Mouse (Mus musculus) MEL (cell line): Measurements from ENCODE around the gene Kcnt2. TPM values are rescaled to one million over a fixed set of nuclear protein-coding genes. Genes with fewer than 3 reads are reported as not detected.

Experiments used
- DNase-seq: peaks from one replicate; pipeline ENCODE4 v3.0.0; 2011; ENCODE audit warnings: low read depth, low spot score
- H3K27ac ChIP-seq: 2 replicates; pipeline ENCODE4 v1.5.1; 2012; ENCODE audit warnings: low read depth, mild to moderate bottlenecking, control low read depth, low read length, moderate library complexity; ENCODE audit not compliant: control insufficient read depth
- H3K27me3 ChIP-seq, 2 experiments: fragments of 150-350 bp in 1 of 2; sonication (generic) in 1 of 2; 2 replicates each; pipeline ENCODE4 v1.6.1; 2012; ENCODE audit warnings: low read length in 2 of 2, mild to moderate bottlenecking in 2 of 2, improper control_type of control experiment in 1 of 2, moderate library complexity in 1 of 2; ENCODE audit not compliant: insufficient read depth in 2 of 2, control insufficient read depth in 1 of 2
- H3K36me3 ChIP-seq, 2 experiments: 2 replicates each; pipeline ENCODE4 v1.6.1; 2012 to 2014; ENCODE audit warnings: low read length in 2 of 2, improper control_type of control experiment in 1 of 2, inconsistent platforms in 1 of 2, mild to moderate bottlenecking in 1 of 2; ENCODE audit not compliant: insufficient read depth in 2 of 2, control insufficient read depth in 1 of 2
- H3K4me1 ChIP-seq, 2 experiments: fragments of 150-350 bp in 1 of 2; sonication (generic) in 1 of 2; 2 replicates each; pipeline ENCODE4 v1.6.1; 2012; ENCODE audit warnings: low read length in 2 of 2, improper control_type of control experiment in 1 of 2, mild to moderate bottlenecking in 1 of 2; ENCODE audit not compliant: insufficient read depth in 2 of 2, control insufficient read depth in 1 of 2
- H3K4me3 ChIP-seq, 2 experiments: fragments of 150-350 bp in 1 of 2; sonication (generic) in 1 of 2; 2 replicates each; pipeline ENCODE4 v1.5.1; 2012; ENCODE audit warnings: low read depth in 2 of 2, low read length in 2 of 2, mild to moderate bottlenecking in 2 of 2, moderate library complexity in 2 of 2, control low read depth in 1 of 2, improper control_type of control experiment in 1 of 2; ENCODE audit not compliant: control insufficient read depth in 1 of 2, insufficient read depth in 1 of 2
- H3K79me2 ChIP-seq: 2 replicates; pipeline ENCODE4 v1.6.1; 2012; ENCODE audit warnings: mild to moderate bottlenecking, low read length, moderate library complexity; ENCODE audit not compliant: control insufficient read depth, poor library complexity, insufficient read depth
- H3K9ac ChIP-seq: 2 replicates; pipeline ENCODE4 v1.6.1; 2012; ENCODE audit warnings: low read depth, mild to moderate bottlenecking, control low read depth, low read length, moderate library complexity; ENCODE audit not compliant: control insufficient read depth, poor library complexity, severe bottlenecking
- H3K9me3 ChIP-seq: fragments of 150-350 bp; sonication (generic); replicated peaks from 2 replicates; pipeline ENCODE4 v1.6.1; 2012; ENCODE audit warnings: mild to moderate bottlenecking, low read length, improper control_type of control experiment, moderate library complexity; ENCODE audit not compliant: insufficient read depth
- CTCF ChIP-seq, 3 experiments: IDR thresholded peaks in 2 of 3; conservative IDR thresholded peaks in 1 of 3; 2 replicates each; pipeline ENCODE4 v1.5.1; 2011 to 2012; ENCODE audit warnings: low read length in 3 of 3, low read depth in 2 of 3, mild to moderate bottlenecking in 2 of 3, improper control_type of control experiment in 1 of 3, inconsistent platforms in 1 of 3, mixed read lengths in 1 of 3, moderate library complexity in 1 of 3; ENCODE audit not compliant: control insufficient read depth in 1 of 3, insufficient read depth in 1 of 3, poor library complexity in 1 of 3, severe bottlenecking in 1 of 3
- ETS1 ChIP-seq: IDR thresholded peaks from 2 replicates; pipeline ENCODE4 v1.6.1; 2012; ENCODE audit warnings: low read depth, mild to moderate bottlenecking, inconsistent platforms, low read length, improper control_type of control experiment, moderate library complexity
- GATA1 ChIP-seq: IDR thresholded peaks from 2 replicates; pipeline ENCODE4 v1.6.1; 2011; ENCODE audit warnings: low read depth, low read length, improper control_type of control experiment
- HCFC1 ChIP-seq: IDR thresholded peaks from 2 replicates; pipeline ENCODE4 v1.6.1; 2012; ENCODE audit warnings: low read depth, mild to moderate bottlenecking, inconsistent platforms, low read length, improper control_type of control experiment, moderate library complexity
- MYC ChIP-seq: IDR thresholded peaks from 2 replicates; pipeline ENCODE4 v1.6.1; 2011; ENCODE audit warnings: low read depth, mild to moderate bottlenecking, low read length, improper control_type of control experiment, moderate library complexity
- NELFE ChIP-seq: IDR thresholded peaks from 2 replicates; pipeline ENCODE4 v1.6.1; 2011; ENCODE audit warnings: low read depth, low read length, improper control_type of control experiment
- NRF1 ChIP-seq: IDR thresholded peaks from 2 replicates; pipeline ENCODE4 v1.6.1; 2014; ENCODE audit warnings: low read depth, mild to moderate bottlenecking, inconsistent platforms, low read length, improper control_type of control experiment, moderate library complexity; ENCODE audit not compliant: poor library complexity, insufficient read depth, severe bottlenecking
- POLR2A ChIP-seq, 2 experiments: IDR thresholded peaks; 2 replicates each; pipeline ENCODE4 v1.6.1; 2011 to 2012; ENCODE audit warnings: low read length in 2 of 2, mild to moderate bottlenecking in 2 of 2, control low read depth in 1 of 2, improper control_type of control experiment in 1 of 2, low read depth in 1 of 2, moderate library complexity in 1 of 2; ENCODE audit not compliant: control insufficient read depth in 1 of 2, insufficient read depth in 1 of 2, poor library complexity in 1 of 2
- RAD21 ChIP-seq: IDR thresholded peaks from 2 replicates; pipeline ENCODE4 v1.6.1; 2011; ENCODE audit warnings: mild to moderate bottlenecking, low read depth, low read length, improper control_type of control experiment
- SMC3 ChIP-seq: IDR thresholded peaks from 2 replicates; pipeline ENCODE4 v1.6.1; 2011; ENCODE audit warnings: low read depth, low read length, improper control_type of control experiment
- TBP ChIP-seq: IDR thresholded peaks from 2 replicates; pipeline ENCODE4 v1.8.0; 2011; ENCODE audit warnings: low read depth, low read length, improper control_type of control experiment
- USF1 ChIP-seq: IDR thresholded peaks from 2 replicates; pipeline ENCODE4 v1.6.1; 2014; ENCODE audit warnings: low read depth, mild to moderate bottlenecking, inconsistent platforms, low read length, improper control_type of control experiment, moderate library complexity
- USF2 ChIP-seq, 2 experiments: IDR thresholded peaks; 2 replicates each; pipeline ENCODE4 v1.6.1; 2011 to 2012; ENCODE audit warnings: improper control_type of control experiment in 2 of 2, low read length in 2 of 2, borderline replicate concordance in 1 of 2, inconsistent platforms in 1 of 2, low read depth in 1 of 2, mild to moderate bottlenecking in 1 of 2; ENCODE audit not compliant: insufficient read depth in 1 of 2
- ZC3H11A ChIP-seq: IDR thresholded peaks from 2 replicates; pipeline ENCODE4 v1.6.1; 2012; ENCODE audit warnings: low read depth, mild to moderate bottlenecking, inconsistent platforms, low read length, improper control_type of control experiment
- ZMIZ1 ChIP-seq: IDR thresholded peaks from 2 replicates; pipeline ENCODE4 v1.6.1; 2012; ENCODE audit warnings: low read depth, mild to moderate bottlenecking, inconsistent platforms, low read length, improper control_type of control experiment, moderate library complexity
- polyA plus RNA-seq, 2 experiments: library from polyadenylated mRNA; stranded (reverse) in 1 of 2; unstranded in 1 of 2; fragments of >175 nt in 1 of 2; fragments of >200 nt in 1 of 2; gene quantifications; 2 replicates each; pipeline versions ENCODE4 v1.2.1 to v1.2.4; 2012; ENCODE audit warnings: low replicate concordance in 2 of 2, low read depth in 1 of 2; ENCODE audit not compliant: insufficient read length in 2 of 2, insufficient read depth in 1 of 2, missing spikeins in 1 of 2
- total RNA-seq: library from RNA; depleted of rRNA; stranded (reverse); fragments of 300-350 nt; gene quantifications from 2 replicates; pipeline ENCODE4 v1.2.3, GENCODE M21; 2012; rRNA removed

Kcnt2 gene
- total and polyA plus RNA-seq, 3 experiments: not detected

- no peak for DNase-seq
- Histone ChIP-seq H3K79me2 (no peaks in the 10 kb centered on the region), H3K27ac (no peak overlapping the region), H3K9me3 (no peaks in the 10 kb centered on the region), H3K27me3 (no peaks in the 10 kb centered on the region), H3K36me3 (no peaks in the 10 kb centered on the region), H3K4me3 (no peak overlapping the region), H3K9ac (no peak overlapping the region), H3K4me1 (no peaks in the 10 kb centered on the region; a peak in 1 of 4 replicates)
- TF ChIP-seq CTCF (IDR thresholded peaks at IDR 0.05 in 2 of 3, conservative IDR thresholded peaks at IDR 0.05 in 1 of 3; ENCODE audit: control insufficient read depth in 1 of 3, insufficient read depth in 1 of 3, low read depth in 2 of 3, low read length in 3 of 3, poor library complexity in 1 of 3, severe bottlenecking in 1 of 3) (no peak), ZC3H11A (no peak), GATA1 (no peak), POLR2A (IDR thresholded peaks at IDR 0.05; ENCODE audit: control insufficient read depth in 1 of 2, insufficient read depth in 1 of 2, low read depth in 1 of 2, low read length in 2 of 2, poor library complexity in 1 of 2) (no peak), USF2 (IDR thresholded peaks at IDR 0.05; ENCODE audit: borderline replicate concordance in 1 of 2, insufficient read depth in 1 of 2, low read depth in 1 of 2, low read length in 2 of 2) (no peak), NELFE (no peak), SMC3 (no peak), TBP (no peak), NRF1 (no peak), RAD21 (no peak), ZMIZ1 (no peak), ETS1 (no peak), HCFC1 (no peak), MYC (no peak)
Observed at GRCm38 (mm10) chr1:140660751-140661403, 414.9 kb downstream of the Kcnt2 start.

- Histone ChIP-seq H3K9me3 (no peaks in the 10 kb centered on the region), H3K9ac (no peak overlapping the region), H3K79me2 (no peaks in the 10 kb centered on the region), H3K27me3 (no peaks in the 10 kb centered on the region), H3K4me1 (no peaks in the 10 kb centered on the region; a peak in 1 of 4 replicates), H3K27ac (no peak overlapping the region), H3K36me3 (no peaks in the 10 kb centered on the region), H3K4me3 (no peak overlapping the region)
- peak; percentile 16 to 83 (median 45); a peak in 4 of 6 replicates for TF ChIP-seq CTCF (IDR thresholded peaks at IDR 0.05 in 2 of 3, conservative IDR thresholded peaks at IDR 0.05 in 1 of 3; ENCODE audit: control insufficient read depth in 1 of 3, insufficient read depth in 1 of 3, low read depth in 2 of 3, low read length in 3 of 3, poor library complexity in 1 of 3, severe bottlenecking in 1 of 3)
- TF ChIP-seq RAD21: peak; percentile 88
- peak; percentile 74; the same call in 1 of the 2 replicates for TF ChIP-seq ZC3H11A
- TF ChIP-seq USF1: no peak
- TF ChIP-seq SMC3: peak; percentile 90
- peak; percentile 66 for DNase-seq
Observed at GRCm38 (mm10) chr1:140661404-140661787, 415.4 kb downstream of the Kcnt2 start.

Other genes with a start within 250 kb of the Kcnt2 start
- gene Cfh, start 62.4 kb upstream of the Kcnt2 start, total RNA-seq: not detected in 2 replicates
- gene Cfh, start 62.4 kb upstream of the Kcnt2 start, polyA plus RNA-seq: not detected